Mouse (Mus musculus) limb, embryonic 11.5 days (tissue): Measurements from ENCODE around the gene Fastkd1. TPM values are rescaled to one million over a fixed set of nuclear protein-coding genes. Genes with fewer than 3 reads are reported as not detected.
"Not testable (repeated sequence)": the region's sequence is repeated elsewhere in the genome, so short reads cannot be mapped to it uniquely, and the experiment has no call there.

ENCODE experiments used
- ATAC-seq: fragments of 200-750 bp; cut with Nextera tagmentation; 2 replicates; pipeline ENCODE4 v1.8.0; 2017; ENCODE audit warnings: low read depth; ENCODE audit not compliant: insufficient number of reproducible peaks, low FRiP score, low TSS enrichment
- DNase-seq: peaks from one replicate; pipeline ENCODE4 v3.0.0-alpha.2; 2015; ENCODE audit warnings: low spot score
- H3K27ac ChIP-seq: fragments of 300-500 bp; sonication (generic); replicated peaks from 2 replicates; pipeline ENCODE4 v1.5.1; 2014; ENCODE audit warnings: low read depth, mild to moderate bottlenecking, low read length
- H3K27me3 ChIP-seq: fragments of 300-500 bp; sonication (generic); 2 replicates; pipeline ENCODE4 v1.6.1; 2014; ENCODE audit warnings: mild to moderate bottlenecking, low read length, mixed read lengths; ENCODE audit not compliant: control insufficient read depth, insufficient read depth
- H3K36me3 ChIP-seq: fragments of 300-500 bp; sonication (generic); 2 replicates; pipeline ENCODE4 v1.6.1; 2014; ENCODE audit warnings: mild to moderate bottlenecking, low read length, moderate library complexity, mixed read lengths; ENCODE audit not compliant: control insufficient read depth, insufficient read depth
- H3K4me1 ChIP-seq: fragments of 300-500 bp; sonication (generic); 2 replicates; pipeline ENCODE4 v1.6.1; 2014; ENCODE audit warnings: low read length, mixed read lengths; ENCODE audit not compliant: control insufficient read depth, insufficient read depth
- H3K4me2 ChIP-seq: fragments of 300-500 bp; sonication (generic); 2 replicates; pipeline ENCODE4 v1.6.1; 2014; ENCODE audit warnings: low read depth, mild to moderate bottlenecking, moderate library complexity; ENCODE audit not compliant: severe bottlenecking
- H3K4me3 ChIP-seq: fragments of 300-500 bp; sonication (generic); 2 replicates; pipeline ENCODE4 v1.5.1; 2014; ENCODE audit warnings: low read depth, low read length
- H3K9ac ChIP-seq: fragments of 300-500 bp; sonication (generic); 2 replicates; pipeline ENCODE4 v1.6.1; 2014; ENCODE audit warnings: mild to moderate bottlenecking, low read length
- H3K9me3 ChIP-seq: fragments of 300-500 bp; sonication (generic); 2 replicates; pipeline ENCODE4 v1.6.1; 2016; ENCODE audit warnings: low read length; ENCODE audit not compliant: control insufficient read depth
- WGBS: fragments of 180-500 bp; shearing (Covaris S2); extraction: QIAGEN DNeasy Blood & Tissue Kit; methylation state at CpG from one replicate; pipeline ENCODE4 v1.1.7; 2014; 5-methylcytosine and 5-hydroxymethylcytosine counted together
- polyA plus RNA-seq: library from polyadenylated mRNA; unstranded; fragments of >200 nt; fragmentation: Nextera tagmentation; extraction: Ambion mirVana; gene quantifications from 2 replicates; pipeline ENCODE4 v1.2.1, GENCODE M21; 2014

The Fastkd1 gene
- polyA plus RNA-seq, 1 experiment from 2014 or later = 18.3 TPM

DNA sequence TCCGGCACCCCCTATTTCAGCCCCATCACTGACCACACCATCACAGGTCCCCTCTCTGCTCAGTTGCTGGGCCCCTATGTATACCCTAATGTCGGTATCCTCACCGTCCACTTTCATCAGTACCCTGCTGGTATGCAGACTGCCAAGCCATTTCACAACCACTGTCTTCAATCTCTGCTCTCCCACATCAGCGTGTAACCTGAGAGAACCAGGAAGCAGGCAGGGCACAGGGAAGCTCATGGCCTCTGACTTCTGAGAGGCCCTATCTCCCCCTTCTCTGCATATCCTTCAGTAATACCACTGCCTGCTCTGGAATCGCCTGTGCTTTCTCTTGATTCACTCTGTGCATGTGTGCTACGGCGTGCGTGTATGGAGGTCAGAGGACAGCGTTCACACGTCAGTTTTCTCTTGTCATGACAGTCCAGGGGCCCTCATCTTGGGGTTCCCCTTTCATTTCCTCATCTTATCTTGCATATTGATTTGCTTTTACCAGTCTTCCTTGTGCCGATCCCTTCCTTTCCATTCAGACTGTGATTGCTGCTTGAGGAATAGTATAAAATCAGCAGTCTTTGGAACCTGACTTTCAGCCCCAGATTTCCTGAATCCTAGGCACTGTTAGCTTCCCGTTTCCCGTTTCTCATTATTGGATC, 49.4 kb downstream of the Fastkd1 start:
- no peaks in the 10 kb centered on the region for H3K27me3 ChIP-seq
- WGBS = 75% methylated on average over 13 of the region's 13 CpGs
- no peaks in the 10 kb centered on the region for H3K36me3 ChIP-seq
- no peak overlapping the region for H3K4me2 ChIP-seq
- H3K4me3 ChIP-seq = no peak overlapping the region
- no peaks in the 10 kb centered on the region for H3K4me1 ChIP-seq
- DNase-seq (no peak), ATAC-seq (no peak)
- H3K9me3 ChIP-seq = no peaks in the 10 kb centered on the region
- no peak overlapping the region for H3K27ac ChIP-seq
- H3K9ac ChIP-seq = no peak overlapping the region

DNA sequence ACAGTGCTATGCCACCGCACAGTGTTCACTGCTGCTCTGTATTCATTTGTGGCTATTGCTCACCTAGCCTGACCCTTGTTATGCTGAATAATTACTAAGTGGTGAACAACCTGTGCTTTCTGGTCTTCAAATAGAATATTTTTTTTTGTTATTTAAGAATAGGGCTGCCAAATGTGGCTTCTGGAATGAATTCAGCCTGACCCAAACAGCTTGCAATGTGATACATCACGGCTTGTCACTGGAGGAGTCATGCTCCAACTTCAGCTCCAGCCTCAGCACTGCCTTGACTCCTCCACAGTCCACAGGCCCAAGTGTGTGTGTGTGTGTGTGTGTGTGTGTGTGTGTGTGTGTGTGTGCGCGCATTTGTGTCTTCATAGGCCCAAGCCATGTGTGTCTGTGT, 54.0 kb downstream of the Fastkd1 start:
- no peak for ATAC-seq
- no peaks in the 10 kb centered on the region for H3K36me3 ChIP-seq
- 91% methylated on average over 4 of the region's 4 CpGs for WGBS

DNA sequence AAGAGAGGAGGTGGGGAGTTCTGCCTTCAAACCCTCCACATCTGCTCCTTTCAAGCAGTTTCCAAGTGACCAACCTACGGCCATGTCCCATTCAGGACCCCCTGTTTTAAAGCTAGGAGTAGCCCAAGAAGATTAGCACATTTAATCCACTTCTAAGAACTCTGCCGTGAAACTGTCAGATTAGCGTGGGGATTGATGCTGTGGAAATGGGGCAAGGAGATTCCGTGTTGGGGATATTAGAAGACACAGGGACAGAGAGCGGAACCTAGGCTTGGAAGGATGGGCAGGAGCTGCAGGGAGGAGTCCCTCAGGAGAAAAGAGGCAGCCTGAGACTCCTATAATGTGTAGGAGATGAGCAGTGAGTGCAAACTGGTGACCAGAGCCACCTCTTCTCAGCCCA, 63.6 kb downstream of the Fastkd1 start:
- Histone ChIP-seq H3K4me1 (peaks cover 2% of the 10 kb centered on the region; the same call in 1 of the 2 replicates), H3K36me3 (0 out of 2 replicates have a peak, but pooled peaks cover 2% of the 10 kb centered on the region), H3K27ac (no peak overlapping the region), H3K9me3 (no peaks in the 10 kb centered on the region), H3K4me2 (no peak overlapping the region), H3K27me3 (no peaks in the 10 kb centered on the region), H3K4me3 (no peak overlapping the region), H3K9ac (no peak overlapping the region)
- DNase-seq (no peak), ATAC-seq (no peak)
- 86% methylated on average over 5 of the region's 5 CpGs for WGBS

More for the DNA sequence above, 54.0 kb downstream of the Fastkd1 start:
- no peaks in the 10 kb centered on the region for H3K4me1 ChIP-seq
- no peak overlapping the region for H3K9ac ChIP-seq
- no peak for DNase-seq
- no peak overlapping the region for H3K4me2 ChIP-seq
- H3K9me3 ChIP-seq = no peaks in the 10 kb centered on the region
- no peak overlapping the region for H3K4me3 ChIP-seq
- no peaks in the 10 kb centered on the region for H3K27me3 ChIP-seq
- H3K27ac ChIP-seq = no peak overlapping the region

DNA sequence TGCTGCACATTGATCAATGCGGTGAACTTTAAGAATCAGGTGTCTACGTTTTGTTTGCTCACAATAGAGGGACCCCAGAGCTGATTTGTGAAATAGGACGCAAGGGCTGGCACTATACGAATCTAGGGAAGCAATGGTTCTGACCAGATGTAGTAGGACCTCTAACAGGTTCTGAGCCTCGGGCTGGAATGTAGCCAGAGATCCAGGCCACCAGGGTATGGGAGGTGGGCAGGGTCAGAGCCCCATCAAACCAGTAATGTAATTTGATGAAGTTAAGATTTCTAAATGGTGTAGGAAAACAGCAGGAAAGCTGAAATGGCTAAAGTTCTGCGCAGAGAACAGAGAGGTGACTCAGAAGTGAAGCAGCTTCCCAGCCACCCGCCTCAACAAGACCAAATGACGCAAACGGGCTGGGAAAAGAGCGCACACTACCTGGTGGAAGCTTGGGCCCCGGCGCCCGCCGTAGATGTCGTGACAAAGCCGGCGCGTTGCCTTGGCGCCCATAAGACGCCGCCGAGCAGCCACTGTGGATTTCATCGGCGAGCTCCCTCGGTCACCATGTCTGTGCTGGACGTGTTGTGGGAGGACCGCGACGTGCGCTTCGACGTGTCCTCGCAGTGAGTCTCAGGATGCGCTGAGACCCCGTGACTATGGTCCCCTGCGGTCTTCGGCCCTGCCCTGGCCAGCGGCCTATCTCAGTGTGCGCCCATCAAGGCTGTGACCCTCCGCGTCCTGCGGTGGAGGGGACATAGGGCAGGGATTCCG, 66.4 kb downstream of the Fastkd1 start, which contains the start of gene Bbs5:
Gene Bbs5 (plus strand): TSS at position 446 of the 765 bp plus-strand sequence.
- ATAC-seq = peak; percentile 90
- H3K27ac ChIP-seq = no peak within 1 kb of the TSS
- WGBS = 3% methylated on average over 43 of the region's 43 CpGs
- no peaks in the 10 kb centered on the region for H3K36me3 ChIP-seq
- DNase-seq = peak; percentile 92
- H3K9ac ChIP-seq = peak within 1 kb of the TSS; percentile 78
- H3K27me3 ChIP-seq = no peaks in the 10 kb centered on the region
- H3K4me3 ChIP-seq = peak within 1 kb of the TSS; percentile 85
- peak within 1 kb of the TSS; percentile 76 for H3K4me2 ChIP-seq
- H3K4me1 ChIP-seq = peaks cover 2% of the 10 kb centered on the region; the same call in 1 of the 2 replicates
- H3K9me3 ChIP-seq = no peaks in the 10 kb centered on the region

DNA sequence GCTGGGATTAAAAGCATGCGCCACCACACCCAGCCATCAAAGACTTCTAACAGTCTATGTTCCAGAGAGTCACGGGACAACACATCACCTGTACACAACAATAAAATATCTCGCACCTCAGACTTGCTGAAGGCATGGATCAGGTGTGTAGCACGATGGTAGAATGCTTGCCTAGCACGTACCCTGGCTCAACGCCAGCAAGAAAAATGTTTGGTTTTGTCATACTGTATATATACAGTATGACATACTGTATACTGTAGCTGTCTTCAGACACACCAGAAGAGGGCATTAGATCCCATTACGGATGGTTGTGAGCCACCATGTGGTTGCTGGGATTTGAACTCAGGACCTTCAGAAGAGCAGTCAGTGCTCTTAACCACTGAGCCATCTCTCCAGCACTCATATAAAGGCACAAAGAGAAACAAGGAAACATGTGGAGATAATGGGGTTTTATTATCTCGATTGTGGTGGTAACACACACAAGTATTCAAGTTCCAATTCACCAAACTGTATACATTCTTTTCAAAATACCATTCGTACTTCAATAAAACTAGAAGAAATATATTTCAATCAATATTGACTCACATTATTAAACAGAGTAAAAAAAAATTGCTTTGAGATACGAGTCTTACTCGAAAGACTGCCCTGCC, 68.2 kb downstream of the Fastkd1 start:
- WGBS = 93% methylated on average over 11 of the region's 11 CpGs
- H3K4me2 ChIP-seq = no peak overlapping the region
- H3K4me1 ChIP-seq = peaks cover 2% of the 10 kb centered on the region; the same call in 1 of the 2 replicates
- no peaks in the 10 kb centered on the region for H3K9me3 ChIP-seq
- no peak for ATAC-seq
- no peak overlapping the region for H3K9ac ChIP-seq
- H3K36me3 ChIP-seq = no peaks in the 10 kb centered on the region
- H3K27me3 ChIP-seq = no peaks in the 10 kb centered on the region
- no peak overlapping the region for H3K4me3 ChIP-seq
- DNase-seq = no peak
- H3K27ac ChIP-seq = no peak overlapping the region

DNA sequence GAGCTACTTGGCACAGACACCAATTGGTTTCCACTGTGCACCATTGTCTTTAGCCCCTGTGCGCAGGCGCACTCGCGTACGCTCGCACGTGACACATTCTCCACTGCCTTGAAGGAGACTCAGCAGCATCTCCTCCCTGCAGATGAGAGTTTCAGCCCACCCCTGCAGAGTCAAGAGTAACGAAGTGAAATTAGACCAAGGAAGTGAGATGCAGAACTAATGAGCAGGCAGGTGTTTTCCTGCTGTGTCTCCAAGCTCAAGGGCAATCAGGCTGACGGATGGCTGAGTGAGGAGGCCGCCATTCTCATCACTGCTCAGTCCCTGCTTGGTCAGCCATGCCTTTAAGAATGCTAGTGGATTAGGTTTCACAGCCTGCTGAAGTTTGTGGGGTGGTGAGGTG, 73.2 kb downstream of the Fastkd1 start:
- no peaks in the 10 kb centered on the region for H3K36me3 ChIP-seq
- no peaks in the 10 kb centered on the region for H3K27me3 ChIP-seq
- ATAC-seq = no peak
- 58% methylated on average over 10 of the region's 10 CpGs for WGBS
- no peak overlapping the region for H3K27ac ChIP-seq
- H3K9me3 ChIP-seq = no peaks in the 10 kb centered on the region
- no peak overlapping the region for H3K9ac ChIP-seq
- no peaks in the 10 kb centered on the region for H3K4me1 ChIP-seq
- no peak overlapping the region for H3K4me2 ChIP-seq
- no peak overlapping the region for H3K4me3 ChIP-seq
- DNase-seq = no peak

DNA sequence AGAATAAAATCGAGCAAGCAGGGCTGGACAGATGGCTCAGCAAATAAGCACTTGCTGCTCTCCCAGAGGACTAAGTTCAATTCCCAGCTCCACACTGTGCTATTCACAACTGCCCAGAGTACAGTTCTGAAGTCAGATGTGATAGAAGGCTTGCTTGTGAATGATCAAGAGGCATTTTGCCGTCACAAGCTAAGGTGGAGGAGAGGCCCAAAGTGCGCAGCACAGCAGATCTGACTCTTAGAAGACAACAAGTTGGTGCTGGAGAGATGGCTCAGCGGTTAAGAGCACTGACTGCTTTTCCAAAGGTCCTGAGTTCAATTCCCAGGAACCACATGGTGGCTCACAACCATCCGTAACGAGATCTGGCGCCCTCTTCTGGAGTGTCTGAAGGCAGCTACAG, 75.3 kb downstream of the Fastkd1 start:
- ATAC-seq = not testable (repeated sequence)

More for the DNA sequence above, 75.3 kb downstream of the Fastkd1 start:
- not testable (repeated sequence) for DNase-seq, H3K9ac ChIP-seq, H3K4me1 ChIP-seq, H3K4me3 ChIP-seq, H3K27ac ChIP-seq, H3K27me3 ChIP-seq, H3K4me2 ChIP-seq, H3K9me3 ChIP-seq, H3K36me3 ChIP-seq
- 81% methylated on average over 7 of the region's 7 CpGs for WGBS
